Mouse (Mus musculus): ENCODE data around the gene N4bp2l2. TPM values are rescaled to one million over a fixed set of nuclear protein-coding genes. Genes with fewer than 3 reads are reported as not detected.
"Not testable (repeated sequence)": the region's sequence is repeated elsewhere in the genome, so short reads cannot be mapped to it uniquely, and the experiment has no call there.

N4bp2l2 gene
- polyA plus RNA-seq, 1 experiment from 2014 or later = 32.6 TPM

DNA sequence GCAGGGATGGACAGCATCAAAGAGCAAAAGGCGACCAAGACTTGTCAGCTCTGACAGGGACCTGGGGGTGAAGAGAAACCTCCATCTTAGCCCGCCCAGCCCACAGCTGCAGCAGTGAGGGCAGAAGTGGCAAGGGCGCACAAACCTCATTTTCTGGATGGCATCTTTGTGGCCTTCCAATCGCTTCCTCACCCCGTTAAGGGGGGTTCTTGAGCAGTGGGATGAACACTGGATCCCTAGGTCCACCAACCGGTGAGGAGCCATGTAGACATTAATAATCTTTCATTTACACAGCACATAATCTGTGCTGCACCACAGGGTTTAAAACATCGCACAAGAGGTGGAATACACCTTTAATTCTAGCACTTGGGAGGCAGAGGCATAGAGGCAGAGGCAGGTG, 6.4 kb upstream of the N4bp2l2 start:
- Histone ChIP-seq H3K4me3 (no peak overlapping the region), H3K4me1 (replicated peaks) (peaks cover 24% of the 10 kb centered on the region), H3K27me3 (no peaks in the 10 kb centered on the region), H3K9ac (no peak overlapping the region), H3K9me3 (no peaks in the 10 kb centered on the region), H3K4me2 (no peak overlapping the region), H3K27ac (replicated peaks) (no peak overlapping the region), H3K36me3 (no peaks in the 10 kb centered on the region)
- no peak for ATAC-seq (ENCODE audit: low read depth)
- 92% methylated on average over 7 of the region's 7 CpGs for WGBS

DNA sequence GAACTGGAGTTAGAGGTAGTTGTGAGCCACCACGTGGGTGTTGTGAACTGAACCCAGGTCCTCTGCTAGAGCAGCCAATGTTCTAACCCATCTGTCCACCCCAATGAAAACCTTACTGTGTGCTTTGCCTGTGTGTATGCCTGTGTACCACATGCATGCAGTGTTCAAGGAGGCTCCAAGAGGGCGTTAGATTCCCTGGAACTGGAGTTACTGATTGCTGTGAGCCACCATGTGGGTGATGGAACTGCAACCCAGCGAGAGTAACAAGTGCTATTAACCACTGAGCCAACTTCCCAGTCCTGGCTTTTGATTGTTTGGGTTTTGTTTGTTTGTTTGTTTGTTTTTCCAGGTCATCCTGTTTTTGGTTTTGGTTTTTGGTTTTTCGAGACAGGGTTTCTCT, 2.7 kb upstream of the N4bp2l2 start:
- Histone ChIP-seq H3K9me3 (no peaks in the 10 kb centered on the region), H3K36me3 (no peaks in the 10 kb centered on the region), H3K4me2 (no peak overlapping the region), H3K4me3 (no peak overlapping the region), H3K27me3 (no peaks in the 10 kb centered on the region), H3K27ac (replicated peaks) (no peak overlapping the region), H3K9ac (no peak overlapping the region), H3K4me1 (replicated peaks) (peaks cover 7% of the 10 kb centered on the region)
- whole genome bisulfite sequencing = 75% methylated on average over 4 of the region's 4 CpGs
- no peak for ATAC-seq (ENCODE audit: low read depth)

DNA sequence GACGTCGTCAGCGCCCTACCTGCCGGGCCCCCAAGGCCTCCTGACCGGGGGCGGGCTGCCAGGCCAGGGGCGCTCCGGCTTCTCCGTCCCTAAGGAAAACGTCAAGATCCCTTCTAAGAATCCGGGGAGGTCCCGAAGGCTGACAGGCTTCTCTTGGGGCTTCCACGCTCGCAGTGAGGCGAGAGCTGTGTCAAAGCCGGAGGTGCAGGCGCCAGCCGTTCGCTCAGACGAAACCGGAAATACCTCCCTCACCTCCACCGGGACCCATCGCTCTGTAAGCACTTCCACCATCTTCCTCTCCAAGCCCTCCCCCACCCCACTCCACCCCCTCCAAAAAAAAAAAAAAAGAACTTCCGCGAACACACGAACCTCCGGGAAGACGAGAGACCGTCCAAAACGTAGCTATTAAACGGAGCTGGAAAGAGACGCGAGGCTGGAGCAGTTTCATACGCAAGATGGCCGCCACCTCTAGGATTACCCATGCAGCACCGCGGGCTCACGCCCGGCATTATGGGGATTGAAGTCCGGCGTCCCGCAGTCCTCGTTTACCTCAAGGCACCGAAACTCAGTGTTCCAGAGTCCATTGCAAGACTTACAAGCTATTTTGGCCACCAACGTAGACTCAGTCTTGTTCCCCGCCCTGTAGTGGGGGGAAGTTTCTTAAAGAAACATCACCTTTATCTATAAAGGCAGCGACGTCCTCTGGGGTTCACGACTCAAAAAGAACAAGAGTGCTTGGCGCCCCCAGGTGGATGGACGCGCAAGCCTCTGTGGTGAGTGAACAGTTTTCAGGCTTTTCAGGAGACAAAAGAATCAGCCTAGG, 640 bp downstream of the N4bp2l2 start:
- under 1% methylated on average over 52 of the region's 52 CpGs for WGBS
- Histone ChIP-seq H3K4me3 (peak overlapping the region; percentile 100), H3K36me3 (peaks cover 18% of the 10 kb centered on the region), H3K27ac (replicated peaks) (peak overlapping the region; percentile 93), H3K27me3 (no peaks in the 10 kb centered on the region), H3K9ac (peak overlapping the region; percentile 95), H3K9me3 (no peaks in the 10 kb centered on the region), H3K4me1 (replicated peaks) (peaks cover 35% of the 10 kb centered on the region), H3K4me2 (peak overlapping the region; percentile 84)
- peak; percentile 99 for ATAC-seq (ENCODE audit: low read depth)

GRCm38 (mm10) chr5:150664794-150665131, 1.2 kb downstream of the N4bp2l2 start:
- Histone ChIP-seq H3K9me3 (no peaks in the 10 kb centered on the region), H3K27ac (replicated peaks) (peak overlapping the region; percentile 93), H3K4me2 (peak overlapping the region; percentile 84), H3K4me3 (peak overlapping the region; percentile 100), H3K36me3 (peaks cover 21% of the 10 kb centered on the region), H3K27me3 (no peaks in the 10 kb centered on the region), H3K9ac (peak overlapping the region; percentile 95), H3K4me1 (replicated peaks) (peaks cover 38% of the 10 kb centered on the region)
- 1% methylated on average over 10 of the region's 10 CpGs for WGBS
- peak; percentile 0; the same call in 1 of the 2 replicates for ATAC-seq (ENCODE audit: low read depth)

DNA sequence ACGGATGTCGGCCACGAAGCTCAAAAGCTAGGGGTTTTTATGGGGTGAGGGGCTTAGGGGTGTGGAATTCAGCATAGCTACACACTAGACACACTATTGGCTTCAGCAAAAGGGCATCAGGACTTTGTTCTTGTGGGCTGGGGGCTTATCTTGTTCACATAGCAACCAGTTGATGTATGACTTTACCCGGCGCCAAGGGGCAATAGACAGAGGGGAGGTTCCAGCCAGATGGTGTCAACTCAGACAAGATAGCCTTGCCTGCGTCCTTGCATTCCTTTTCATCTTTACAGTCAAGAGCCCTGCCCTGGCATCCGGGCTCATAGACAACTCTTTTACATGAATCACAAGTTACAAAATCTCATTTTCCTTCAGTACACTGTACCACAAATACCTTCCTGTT, 2.1 kb downstream of the N4bp2l2 start:
- WGBS = 84% methylated on average over 7 of the region's 7 CpGs
- Histone ChIP-seq H3K4me3 (peak overlapping the region; percentile 5; the same call in 1 of the 2 replicates), H3K4me1 (replicated peaks) (peaks cover 42% of the 10 kb centered on the region), H3K36me3 (peaks cover 24% of the 10 kb centered on the region), H3K4me2 (peak overlapping the region; percentile 84)
- not testable (repeated sequence) for H3K9ac ChIP-seq; H3K9me3 ChIP-seq; H3K27ac ChIP-seq (replicated peaks); H3K27me3 ChIP-seq; ATAC-seq (ENCODE audit: low read depth)

- Histone ChIP-seq H3K4me2 (peak overlapping the region; percentile 38), H3K4me1 (replicated peaks) (peaks cover 71% of the 10 kb centered on the region), H3K36me3 (peaks cover 24% of the 10 kb centered on the region)
- WGBS = 97% methylated on average over 3 of the region's 3 CpGs
- not testable (repeated sequence) for H3K27me3 ChIP-seq; H3K4me3 ChIP-seq; H3K27ac ChIP-seq (replicated peaks); ATAC-seq (ENCODE audit: low read depth); H3K9me3 ChIP-seq; H3K9ac ChIP-seq
Measured at GRCm38 (mm10) chr5:150660296-150660695, 5.7 kb downstream of the N4bp2l2 start.

GRCm38 (mm10) chr5:150659425-150659824, 6.6 kb downstream of the N4bp2l2 start:
- Histone ChIP-seq H3K4me2 (0 out of 2 replicates have a peak overlapping the region, but pooled peaks have one; percentile 9), H3K36me3 (peaks cover 24% of the 10 kb centered on the region), H3K4me1 (replicated peaks) (peaks cover 77% of the 10 kb centered on the region)
- ATAC-seq (ENCODE audit: low read depth); H3K9me3 ChIP-seq; H3K4me3 ChIP-seq; H3K9ac ChIP-seq; H3K27me3 ChIP-seq; H3K27ac ChIP-seq (replicated peaks): not testable (repeated sequence)
- WGBS = 95% methylated on average over 6 of the region's 6 CpGs

GRCm38 (mm10) chr5:150654548-150654947, 11.4 kb downstream of the N4bp2l2 start:
- H3K9me3 ChIP-seq = no peaks in the 10 kb centered on the region
- peaks cover 11% of the 10 kb centered on the region; the same call in 1 of the 2 replicates for H3K36me3 ChIP-seq
- no peak for ATAC-seq (ENCODE audit: low read depth)
- H3K27me3 ChIP-seq = no peaks in the 10 kb centered on the region
- no peak overlapping the region for H3K4me3 ChIP-seq
- H3K4me1 ChIP-seq (replicated peaks) = peaks cover 39% of the 10 kb centered on the region
- no peak overlapping the region for H3K9ac ChIP-seq
- no peak overlapping the region for H3K27ac ChIP-seq (replicated peaks)
- H3K4me2 ChIP-seq = no peak overlapping the region

- H3K4me1 ChIP-seq (replicated peaks) = peaks cover 23% of the 10 kb centered on the region
- no peaks in the 10 kb centered on the region for H3K27me3 ChIP-seq
- no peak overlapping the region for H3K27ac ChIP-seq (replicated peaks)
- no peak overlapping the region for H3K4me2 ChIP-seq
- WGBS = 93% methylated on average over 2 of the region's 2 CpGs
- H3K4me3 ChIP-seq = no peak overlapping the region
- H3K9ac ChIP-seq = no peak overlapping the region
- ATAC-seq (ENCODE audit: low read depth) = no peak
- no peaks in the 10 kb centered on the region for H3K9me3 ChIP-seq
- H3K36me3 ChIP-seq = peaks cover 27% of the 10 kb centered on the region
Measured at GRCm38 (mm10) chr5:150652578-150652977, 13.4 kb downstream of the N4bp2l2 start.

GRCm38 (mm10) chr5:150644926-150645325, 21.1 kb downstream of the N4bp2l2 start:
- WGBS = 99% methylated on average over 4 of the region's 4 CpGs
- no peak overlapping the region for H3K9ac ChIP-seq
- H3K36me3 ChIP-seq = peaks cover 62% of the 10 kb centered on the region
- no peak overlapping the region for H3K27ac ChIP-seq (replicated peaks)
- no peak overlapping the region for H3K4me3 ChIP-seq
- no peaks in the 10 kb centered on the region for H3K4me1 ChIP-seq (replicated peaks)
- no peaks in the 10 kb centered on the region for H3K9me3 ChIP-seq
- H3K27me3 ChIP-seq = no peaks in the 10 kb centered on the region
- H3K4me2 ChIP-seq = no peak overlapping the region
- ATAC-seq (ENCODE audit: low read depth) = no peak

- H3K27ac ChIP-seq (replicated peaks); ATAC-seq (ENCODE audit: low read depth); H3K27me3 ChIP-seq; H3K9ac ChIP-seq; H3K4me2 ChIP-seq; H3K4me1 ChIP-seq (replicated peaks); H3K9me3 ChIP-seq; H3K4me3 ChIP-seq: not testable (repeated sequence)
- peaks cover 50% of the 10 kb centered on the region for H3K36me3 ChIP-seq
- 94% methylated on average over 4 of the region's 4 CpGs for WGBS
Measured at GRCm38 (mm10) chr5:150643390-150643789, 22.6 kb downstream of the N4bp2l2 start.

- WGBS = 94% methylated on average over 3 of the region's 3 CpGs
- H3K4me1 ChIP-seq (replicated peaks) = no peaks in the 10 kb centered on the region
- peaks cover 48% of the 10 kb centered on the region for H3K36me3 ChIP-seq
- no peak for ATAC-seq (ENCODE audit: low read depth)
- no peak overlapping the region for H3K4me2 ChIP-seq
- no peak overlapping the region for H3K9ac ChIP-seq
- no peak overlapping the region for H3K27ac ChIP-seq (replicated peaks)
- H3K4me3 ChIP-seq = no peak overlapping the region
- H3K9me3 ChIP-seq = no peaks in the 10 kb centered on the region
- H3K27me3 ChIP-seq = no peaks in the 10 kb centered on the region
Measured at GRCm38 (mm10) chr5:150641440-150641839, 24.5 kb downstream of the N4bp2l2 start.

- no peak overlapping the region for H3K27ac ChIP-seq (replicated peaks)
- no peak overlapping the region for H3K4me3 ChIP-seq
- no peaks in the 10 kb centered on the region for H3K4me1 ChIP-seq (replicated peaks)
- peaks cover 17% of the 10 kb centered on the region for H3K36me3 ChIP-seq
- no peaks in the 10 kb centered on the region for H3K27me3 ChIP-seq
- H3K9ac ChIP-seq = no peak overlapping the region
- ATAC-seq (ENCODE audit: low read depth) = no peak
- H3K4me2 ChIP-seq = no peak overlapping the region
- WGBS = 86% methylated on average over 2 of the region's 2 CpGs
- no peaks in the 10 kb centered on the region for H3K9me3 ChIP-seq
Measured at GRCm38 (mm10) chr5:150629692-150630091, 36.3 kb downstream of the N4bp2l2 start.
